Mouse (Mus musculus) erythroblast, embryonic 14.5 days (primary cell): ENCODE results near the gene Anks1b.

ENCODE experiments used
- GATA1 ChIP-seq: IDR thresholded peaks from 2 replicates; pipeline ENCODE4 v1.6.1; 2012; ENCODE audit warnings: low read length, inconsistent platforms, mixed read lengths
- TAL1 ChIP-seq: IDR thresholded peaks from 3 replicates; pipeline ENCODE4 v1.6.1; 2012; ENCODE audit warnings: low read length, inconsistent platforms, mixed read lengths

GRCm38 (mm10) chr10:90717961-90718360 lies 844.7 kb downstream of the Anks1b start:
- TF ChIP-seq TAL1 (no peak), GATA1 (no peak)
